Mouse (Mus musculus): ENCODE measurements at regions not wholly inside any gene's neighbourhood (a gene's known extent, or its start where the extent isn't known, plus 50 kb on each side); places are given as distances from the start of the nearest gene placed in this dataset.

DNA sequence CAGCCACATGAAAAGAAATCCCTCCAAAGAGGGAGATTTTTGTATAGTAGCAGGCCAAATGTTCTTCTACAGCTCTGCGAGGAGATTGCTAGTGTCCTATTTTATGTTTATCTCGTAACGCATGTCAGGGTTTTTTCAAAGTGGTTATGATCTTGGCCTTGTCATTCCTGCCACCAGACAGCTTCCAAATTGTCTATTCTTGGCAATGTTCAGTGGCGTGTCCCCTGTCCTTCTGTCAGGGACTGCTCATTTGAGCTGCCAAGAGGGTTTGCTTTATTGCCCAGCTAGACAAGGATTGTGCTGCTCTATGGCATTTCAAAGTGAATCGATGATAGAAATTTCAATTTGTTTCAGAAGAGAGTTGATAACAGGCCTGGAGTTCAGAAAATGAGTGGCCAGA, 67.3 kb upstream of the Eif4g2 start:
- TF ChIP-seq GATA4 (IDR thresholded peaks at IDR 0.05; ENCODE audit: insufficient replicate concordance, low read length), result no peak

- no peak for TF ChIP-seq GATA4 (IDR thresholded peaks at IDR 0.05; ENCODE audit: insufficient replicate concordance, low read length)
Measured at GRCm38 (mm10) chr7:111147593-111147992, 64.8 kb upstream of the Eif4g2 start.

DNA sequence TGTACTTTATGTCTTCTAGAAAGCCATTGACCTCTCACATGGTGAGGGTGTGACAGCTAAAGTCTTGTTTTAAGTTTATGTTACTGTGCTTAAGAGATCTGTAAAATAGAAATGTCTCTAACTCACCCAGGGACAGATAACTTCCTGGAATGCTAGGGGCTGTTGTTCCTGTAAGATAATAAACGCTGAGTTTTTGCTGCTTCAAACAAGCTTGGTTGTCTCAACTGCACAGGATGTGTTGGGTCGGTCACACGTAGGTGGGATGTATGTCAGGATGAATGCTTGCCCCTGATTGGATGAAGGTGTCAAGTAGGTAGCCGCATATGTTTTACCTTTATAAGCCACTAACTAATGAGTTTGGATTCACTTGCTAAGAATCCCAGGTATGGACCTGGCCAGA, 63.8 kb upstream of the Eif4g2 start:
- TF ChIP-seq GATA4 (IDR thresholded peaks at IDR 0.05; ENCODE audit: insufficient replicate concordance, low read length), result no peak

DNA sequence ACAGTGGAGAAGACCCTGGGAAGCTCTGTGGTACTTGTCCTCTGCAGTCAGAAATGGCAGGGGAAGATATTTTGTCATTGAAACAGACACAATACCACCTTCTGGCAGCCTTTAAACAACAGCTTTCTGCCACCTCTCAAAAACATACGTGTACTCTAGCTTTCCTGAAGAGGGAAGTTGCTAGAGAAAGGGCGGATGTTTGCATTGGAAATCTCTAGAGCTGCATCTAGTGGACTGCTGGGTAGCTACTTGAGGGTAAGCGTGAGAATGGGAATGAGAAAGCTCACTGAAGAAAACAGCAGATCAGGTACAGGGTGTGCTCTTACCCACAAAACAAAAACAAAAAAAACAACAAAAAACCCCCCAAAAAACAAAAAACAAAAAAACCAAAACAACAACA, 61.4 kb upstream of the Eif4g2 start:
- no peak for TF ChIP-seq GATA4 (IDR thresholded peaks at IDR 0.05; ENCODE audit: insufficient replicate concordance, low read length)

DNA sequence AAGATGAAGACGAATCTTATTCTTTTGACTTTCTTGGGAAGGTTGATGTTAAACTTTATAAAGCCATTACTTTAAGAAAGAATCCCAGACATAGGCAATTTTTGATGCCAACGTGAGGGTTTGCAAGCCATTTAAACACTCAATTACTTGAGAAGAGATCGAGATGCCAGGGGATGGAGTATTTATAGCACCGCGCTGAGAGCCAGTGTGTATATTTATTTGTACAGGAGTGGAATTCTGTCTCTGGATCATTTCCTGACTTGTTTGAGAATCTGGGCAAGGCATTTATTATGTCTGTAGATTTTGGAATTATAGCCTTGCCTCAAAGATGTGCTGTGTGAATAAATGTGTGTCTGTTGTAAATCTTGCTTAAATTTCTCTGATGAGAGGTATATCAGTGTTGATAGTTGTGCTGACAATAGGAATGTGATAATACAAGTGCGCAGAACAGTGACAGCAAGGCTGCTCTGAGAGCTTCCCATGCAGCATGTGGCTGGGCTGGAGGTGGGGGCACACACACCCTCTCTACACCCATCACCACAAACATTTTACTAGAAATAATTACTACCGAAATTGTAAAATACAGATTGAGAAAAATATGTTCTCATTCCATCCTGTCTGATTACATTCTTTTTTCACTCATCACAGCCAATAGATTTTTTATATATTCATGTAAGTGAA, 58.6 kb upstream of the Eif4g2 start:
- no peak for TF ChIP-seq GATA4 (IDR thresholded peaks at IDR 0.05; ENCODE audit: insufficient replicate concordance, low read length)

DNA sequence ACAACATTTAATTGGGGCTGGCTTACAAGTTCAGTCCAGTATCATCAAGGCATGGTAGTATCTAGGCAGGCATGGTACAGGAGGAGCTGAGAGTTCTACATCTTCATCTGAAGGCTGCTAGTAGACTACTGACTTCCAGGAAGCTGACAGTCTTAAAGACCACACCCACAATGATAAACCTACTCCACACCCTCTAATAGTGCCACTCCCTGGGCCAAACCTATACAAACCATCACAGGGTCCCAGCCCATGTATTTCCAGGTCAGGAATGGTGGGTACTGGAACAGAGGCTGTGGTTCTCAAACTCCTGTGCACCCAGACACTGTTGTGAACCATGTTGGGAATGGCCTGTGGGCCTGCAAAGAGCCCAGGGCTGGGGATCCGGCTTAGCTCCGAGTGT, 55.2 kb upstream of the Eif4g2 start:
- no peak for TF ChIP-seq GATA4 (IDR thresholded peaks at IDR 0.05; ENCODE audit: insufficient replicate concordance, low read length)

- no peak for TF ChIP-seq GATA4 (IDR thresholded peaks at IDR 0.05; ENCODE audit: insufficient replicate concordance, low read length)
Measured at GRCm38 (mm10) chr7:111136066-111136639, 53.3 kb upstream of the Eif4g2 start.

DNA sequence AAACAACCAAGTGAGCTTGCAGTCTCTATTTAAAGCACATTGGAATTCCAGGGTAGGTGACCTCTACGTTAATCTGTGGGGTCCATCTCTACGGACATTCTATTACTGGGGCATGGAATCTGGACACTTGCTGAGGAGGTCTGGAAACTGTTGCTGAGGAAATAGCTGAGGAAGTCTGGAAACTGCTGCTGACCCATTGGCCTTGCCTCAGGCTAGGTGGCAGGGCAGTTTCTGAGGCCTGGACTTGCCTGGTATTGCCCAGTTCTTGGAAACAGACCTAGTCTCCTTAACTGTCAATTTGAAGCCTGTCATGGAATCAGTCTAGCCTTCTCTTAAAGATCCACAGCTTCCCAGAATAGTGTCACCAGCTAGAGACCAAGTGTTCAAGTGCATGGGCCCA, 51.7 kb upstream of the Eif4g2 start:
- no peak for TF ChIP-seq GATA4 (IDR thresholded peaks at IDR 0.05; ENCODE audit: insufficient replicate concordance, low read length)
